Mouse (Mus musculus): ENCODE results near the gene Cyp4v3. TPM values are rescaled to one million over a fixed set of nuclear protein-coding genes. Genes with fewer than 3 reads are reported as not detected.

Gene Cyp4v3
- total and polyA plus RNA-seq, 3 experiments = 2.2 to 2.8 (median 2.8) TPM

DNA sequence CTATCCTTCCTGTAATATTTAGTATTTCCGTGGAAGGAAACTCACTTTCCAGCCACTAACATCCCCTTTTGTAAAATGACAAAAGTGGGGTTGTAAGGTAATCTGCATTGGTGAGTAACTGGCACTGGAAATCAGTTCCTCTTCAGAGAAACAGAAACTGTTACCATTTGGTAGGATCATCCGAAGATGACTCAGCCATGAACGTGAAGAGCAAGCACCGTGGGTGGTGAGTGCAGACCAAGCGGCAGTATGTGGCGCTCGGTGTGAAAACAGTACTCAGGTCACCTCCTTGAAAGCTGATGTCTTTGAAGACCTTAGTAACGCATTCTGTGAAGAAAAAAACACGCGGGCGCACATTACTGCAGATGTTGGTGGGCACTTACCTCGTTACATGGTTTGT is 78.0 kb downstream of the Cyp4v3 start:
- H3K4me2 ChIP-seq (ENCODE audit: insufficient read depth, low read depth, poor library complexity, severe bottlenecking) = no peak overlapping the region
- H3K9ac ChIP-seq (ENCODE audit: insufficient read depth, low read depth) = no peak overlapping the region
- no peaks in the 10 kb centered on the region for H3K4me1 ChIP-seq (ENCODE audit: control insufficient read depth in 1 of 2, insufficient read depth in 2 of 2)
- H3K4me3 ChIP-seq (replicated peaks in 1 of 3; ENCODE audit: low read depth in 2 of 3, low read length in 2 of 3, poor library complexity in 1 of 3) = no peak overlapping the region
- H3K27me3 ChIP-seq (replicated peaks) = no peaks in the 10 kb centered on the region
- H3K27ac ChIP-seq (ENCODE audit: insufficient read depth, low read depth) = no peak overlapping the region
- TF ChIP-seq ZMIZ1 (IDR thresholded peaks at IDR 0.05; ENCODE audit: low read depth, low read length) (no peak), MAX (IDR thresholded peaks at IDR 0.05; ENCODE audit: low read length) (no peak), POLR2AphosphoS2 (IDR thresholded peaks at IDR 0.05; ENCODE audit: low read depth, low read length) (no peak), ZC3H11A (IDR thresholded peaks at IDR 0.05; ENCODE audit: low read depth, low read length) (no peak), UBTF (IDR thresholded peaks at IDR 0.05; ENCODE audit: low read depth, low read length) (no peak), CTCF (conservative IDR thresholded peaks at IDR 0.05 in 1 of 2, IDR thresholded peaks at IDR 0.05 in 1 of 2; ENCODE audit: low read depth in 2 of 2, low read length in 2 of 2) (no peak), JUND (conservative IDR thresholded peaks at IDR 0.05; ENCODE audit: low read depth, low read length) (no peak), IRF4 (IDR thresholded peaks at IDR 0.05; ENCODE audit: low read depth, low read length) (no peak), ZKSCAN1 (IDR thresholded peaks at IDR 0.05; ENCODE audit: borderline replicate concordance, low read depth, low read length) (no peak), EP300 (IDR thresholded peaks at IDR 0.05; ENCODE audit: low read length) (no peak), KAT2A (IDR thresholded peaks at IDR 0.05; ENCODE audit: insufficient replicate concordance, low read length) (no peak), TCF12 (IDR thresholded peaks at IDR 0.05; ENCODE audit: low read depth, low read length) (no peak), ETS1 (conservative IDR thresholded peaks at IDR 0.05; ENCODE audit: low read depth, low read length) (no peak), BHLHE40 (IDR thresholded peaks at IDR 0.05; ENCODE audit: low read depth, low read length) (no peak)
- no peaks in the 10 kb centered on the region for H3K79me2 ChIP-seq (replicated peaks; ENCODE audit: control insufficient read depth, extremely low read depth, insufficient read depth, poor library complexity, severe bottlenecking)
- H3K9me3 ChIP-seq (replicated peaks; ENCODE audit: low read length) = peaks cover 14% of the 10 kb centered on the region
- in situ Hi-C loops (cut with MboI; ENCODE audit: low pct_ligation_motif_present, low pct_unique_long_range_greater_than_20kb, low sequenced_read_pairs) = no loop called here
- no peak for DNase-seq (ENCODE audit: extremely low read depth)
- no peaks in the 10 kb centered on the region for H3K36me3 ChIP-seq (replicated peaks in 1 of 2; ENCODE audit: control insufficient read depth in 1 of 2, insufficient read depth in 1 of 2, low read length in 1 of 2)
- dilution Hi-C loops (cut with MboI; ENCODE audit: extremely low pct_ligation_motif_present, extremely low pct_unique_long_range_greater_than_20kb, low sequenced_read_pairs) = no loop called here

Other genes starting within 250 kb of the Cyp4v3 start
- not detected in 2 replicates for gene F11, start 71.2 kb downstream of the Cyp4v3 start, total RNA-seq (2012; rRNA removed)
- gene F11, start 71.2 kb downstream of the Cyp4v3 start, total RNA-seq (2014; rRNA removed) = not detected in 2 replicates
- gene F11, start 71.2 kb downstream of the Cyp4v3 start, polyA plus RNA-seq (2012; ENCODE audit: insufficient read length, low read depth) = not detected in 2 replicates
- gene Klkb1, start 38.4 kb downstream of the Cyp4v3 start, total RNA-seq (2012; rRNA removed) = not detected in 2 replicates
- gene Klkb1, start 38.4 kb downstream of the Cyp4v3 start, total RNA-seq (2014; rRNA removed) = not detected in 2 replicates
- 0.04 TPM in 1 of 2 replicates, not detected in the other for gene Klkb1, start 38.4 kb downstream of the Cyp4v3 start, polyA plus RNA-seq (2012; ENCODE audit: insufficient read length, low read depth)
- gene Gm45753, start 24.8 kb downstream of the Cyp4v3 start, total RNA-seq (2012; rRNA removed) = not detected in 2 replicates
- not detected in 2 replicates for gene Gm45753, start 24.8 kb downstream of the Cyp4v3 start, total RNA-seq (2014; rRNA removed)
- not detected in 2 replicates for gene Gm45753, start 24.8 kb downstream of the Cyp4v3 start, polyA plus RNA-seq (2012; ENCODE audit: insufficient read length, low read depth)
- gene Fam149a, start 49.1 kb upstream of the Cyp4v3 start, total RNA-seq (2012; rRNA removed) = not detected in 2 replicates
- not detected in 2 replicates for gene Fam149a, start 49.1 kb upstream of the Cyp4v3 start, total RNA-seq (2014; rRNA removed)
- not detected in 2 replicates for gene Fam149a, start 49.1 kb upstream of the Cyp4v3 start, polyA plus RNA-seq (2012; ENCODE audit: insufficient read length, low read depth)
- gene Tlr3, start 77.9 kb upstream of the Cyp4v3 start, total RNA-seq (2012; rRNA removed) = 0.04 and 0.34 TPM in 2 replicates
- gene Tlr3, start 77.9 kb upstream of the Cyp4v3 start, total RNA-seq (2014; rRNA removed) = 0.88 and 1.3 TPM in 2 replicates
- 1.4 and 1.7 TPM in 2 replicates for gene Tlr3, start 77.9 kb upstream of the Cyp4v3 start, polyA plus RNA-seq (2012; ENCODE audit: insufficient read length, low read depth)
- not detected in 2 replicates for gene Sorbs2, start 174.6 kb upstream of the Cyp4v3 start, total RNA-seq (2012; rRNA removed)
- not detected in 2 replicates for gene Sorbs2, start 174.6 kb upstream of the Cyp4v3 start, total RNA-seq (2014; rRNA removed)
- gene Sorbs2, start 174.6 kb upstream of the Cyp4v3 start, polyA plus RNA-seq (2012; ENCODE audit: insufficient read length, low read depth) = not detected in 2 replicates